Mouse (Mus musculus) limb, embryonic 10.5 days (tissue): Measurements from ENCODE around the gene P2rx1. TPM values are rescaled to one million over a fixed set of nuclear protein-coding genes. Genes with fewer than 3 reads are reported as not detected.

Source experiments
- DNase-seq: peaks from one replicate; pipeline ENCODE4 v3.0.0-alpha.2; 2017; ENCODE audit warnings: low spot score
- H3K27ac ChIP-seq: fragments of 300-500 bp; sonication (generic); 2 replicates; pipeline ENCODE4 v1.5.1; 2016; ENCODE audit warnings: mild to moderate bottlenecking
- H3K27me3 ChIP-seq: fragments of 300-500 bp; sonication (generic); 2 replicates; pipeline ENCODE4 v1.6.1; 2016; ENCODE audit warnings: low read depth, mild to moderate bottlenecking; ENCODE audit not compliant: poor library complexity, severe bottlenecking
- H3K36me3 ChIP-seq: fragments of 300-500 bp; sonication (generic); 2 replicates; pipeline ENCODE4 v1.6.1; 2016; ENCODE audit warnings: mild to moderate bottlenecking, moderate library complexity
- H3K4me1 ChIP-seq: fragments of 300-500 bp; sonication (generic); 2 replicates; pipeline ENCODE4 v1.6.1; 2016
- H3K4me3 ChIP-seq: fragments of 300-500 bp; sonication (generic); 2 replicates; pipeline ENCODE4 v1.5.1; 2016; ENCODE audit warnings: mild to moderate bottlenecking, moderate library complexity
- H3K9me3 ChIP-seq: fragments of 300-500 bp; sonication (generic); replicated peaks from 2 replicates; pipeline ENCODE4 v1.6.1; 2016; ENCODE audit warnings: mild to moderate bottlenecking
- WGBS: fragments of 180-500 bp; shearing (Covaris S2); methylation state at CpG from one replicate; pipeline ENCODE4 v1.1.7; 2016; 5-methylcytosine and 5-hydroxymethylcytosine counted together
- polyA plus RNA-seq: library from polyadenylated mRNA; unstranded; fragments of >200 nt; fragmentation: Nextera tagmentation; extraction: Ambion mirVana; gene quantifications from 2 replicates; pipeline ENCODE4 v1.2.1, GENCODE M21; 2016

Gene P2rx1
- polyA plus RNA-seq, 1 experiment from 2014 or later = 0.84 TPM

- no peaks in the 10 kb centered on the region for H3K9me3 ChIP-seq
- no peak for DNase-seq
- peaks cover 17% of the 10 kb centered on the region for H3K4me1 ChIP-seq
- H3K4me3 ChIP-seq = no peak overlapping the region
- H3K27me3 ChIP-seq = no peaks in the 10 kb centered on the region
- H3K27ac ChIP-seq = no peak overlapping the region
- H3K36me3 ChIP-seq = no peaks in the 10 kb centered on the region
- 94% methylated on average over 6 of the region's 6 CpGs for WGBS
Observed at GRCm38 (mm10) chr11:72996346-72996745, 2.6 kb upstream of the P2rx1 start.

GRCm38 (mm10) chr11:72996781-72997180 is 2.1 kb upstream of the P2rx1 start:
- Histone ChIP-seq H3K27ac (no peak overlapping the region), H3K36me3 (no peaks in the 10 kb centered on the region), H3K9me3 (no peaks in the 10 kb centered on the region), H3K4me3 (no peak overlapping the region), H3K4me1 (peaks cover 15% of the 10 kb centered on the region), H3K27me3 (no peaks in the 10 kb centered on the region)
- no peak for DNase-seq
- 80% methylated on average over 2 of the region's 2 CpGs for WGBS

- DNase-seq = no peak
- no peaks in the 10 kb centered on the region for H3K9me3 ChIP-seq
- H3K27me3 ChIP-seq = no peaks in the 10 kb centered on the region
- no peaks in the 10 kb centered on the region for H3K36me3 ChIP-seq
- peaks cover 9% of the 10 kb centered on the region for H3K4me1 ChIP-seq
- H3K27ac ChIP-seq = no peak overlapping the region
- H3K4me3 ChIP-seq = no peak overlapping the region
- WGBS = 73% methylated on average over 13 of the region's 13 CpGs
Observed at GRCm38 (mm10) chr11:72997529-72998326, 1.2 kb upstream of the P2rx1 start.

- Histone ChIP-seq H3K9me3 (no peaks in the 10 kb centered on the region), H3K36me3 (no peaks in the 10 kb centered on the region), H3K4me1 (peaks cover 9% of the 10 kb centered on the region), H3K27ac (no peak overlapping the region), H3K4me3 (no peak overlapping the region), H3K27me3 (no peaks in the 10 kb centered on the region)
- peak; percentile 66 for DNase-seq
- 16% methylated on average over 6 of the region's 6 CpGs for WGBS
Observed at GRCm38 (mm10) chr11:73001029-73001428, 2.1 kb downstream of the P2rx1 start.

GRCm38 (mm10) chr11:73006377-73006776 is 7.5 kb downstream of the P2rx1 start:
- DNase-seq = peak; percentile 69
- H3K27ac ChIP-seq = no peak overlapping the region
- H3K36me3 ChIP-seq = no peaks in the 10 kb centered on the region
- H3K9me3 ChIP-seq = no peaks in the 10 kb centered on the region
- 9% methylated on average over 2 of the region's 2 CpGs for WGBS
- no peaks in the 10 kb centered on the region for H3K4me1 ChIP-seq
- no peak overlapping the region for H3K4me3 ChIP-seq
- H3K27me3 ChIP-seq = peaks cover 27% of the 10 kb centered on the region

GRCm38 (mm10) chr11:73007113-73007512 is 8.2 kb downstream of the P2rx1 start:
- H3K27me3 ChIP-seq = peaks cover 27% of the 10 kb centered on the region
- no peaks in the 10 kb centered on the region for H3K36me3 ChIP-seq
- H3K9me3 ChIP-seq = no peaks in the 10 kb centered on the region
- no peak overlapping the region for H3K4me3 ChIP-seq
- H3K27ac ChIP-seq = no peak overlapping the region
- no peak for DNase-seq
- no peaks in the 10 kb centered on the region for H3K4me1 ChIP-seq
- 87% methylated on average over 3 of the region's 3 CpGs for WGBS

GRCm38 (mm10) chr11:73007698-73008481 is 9.0 kb downstream of the P2rx1 start:
- Histone ChIP-seq H3K36me3 (no peaks in the 10 kb centered on the region), H3K4me1 (no peaks in the 10 kb centered on the region), H3K9me3 (no peaks in the 10 kb centered on the region), H3K27ac (no peak overlapping the region), H3K4me3 (no peak overlapping the region), H3K27me3 (peaks cover 27% of the 10 kb centered on the region)
- DNase-seq = peak; percentile 67
- 68% methylated on average over 11 of the region's 11 CpGs for WGBS

- H3K4me1 ChIP-seq = no peaks in the 10 kb centered on the region
- no peak for DNase-seq
- WGBS = 55% methylated on average over 2 of the region's 2 CpGs
- H3K27ac ChIP-seq = no peak overlapping the region
- H3K9me3 ChIP-seq = no peaks in the 10 kb centered on the region
- no peak overlapping the region for H3K4me3 ChIP-seq
- H3K36me3 ChIP-seq = no peaks in the 10 kb centered on the region
- H3K27me3 ChIP-seq = peaks cover 28% of the 10 kb centered on the region
Observed at GRCm38 (mm10) chr11:73008826-73009225, 9.9 kb downstream of the P2rx1 start.

- Histone ChIP-seq H3K27ac (no peak overlapping the region), H3K9me3 (no peaks in the 10 kb centered on the region), H3K36me3 (no peaks in the 10 kb centered on the region), H3K27me3 (peaks cover 32% of the 10 kb centered on the region), H3K4me3 (no peak overlapping the region), H3K4me1 (no peaks in the 10 kb centered on the region)
- DNase-seq = no peak
- WGBS = 52% methylated on average over 13 of the region's 13 CpGs
Observed at GRCm38 (mm10) chr11:73009531-73010274, 10.8 kb downstream of the P2rx1 start.

GRCm38 (mm10) chr11:73013981-73014380 is 15.1 kb downstream of the P2rx1 start:
- Histone ChIP-seq H3K4me1 (peaks cover 3% of the 10 kb centered on the region), H3K36me3 (no peaks in the 10 kb centered on the region), H3K9me3 (no peaks in the 10 kb centered on the region), H3K27me3 (peaks cover 44% of the 10 kb centered on the region), H3K27ac (no peak overlapping the region), H3K4me3 (no peak overlapping the region)
- WGBS = 67% methylated on average over 5 of the region's 5 CpGs
- no peak for DNase-seq

GRCm38 (mm10) chr11:73014831-73015344 is 16.0 kb downstream of the P2rx1 start:
- no peaks in the 10 kb centered on the region for H3K36me3 ChIP-seq
- H3K9me3 ChIP-seq = no peaks in the 10 kb centered on the region
- H3K4me3 ChIP-seq = no peak overlapping the region
- DNase-seq = no peak
- peaks cover 45% of the 10 kb centered on the region for H3K27me3 ChIP-seq
- no peak overlapping the region for H3K27ac ChIP-seq
- peaks cover 12% of the 10 kb centered on the region for H3K4me1 ChIP-seq
- WGBS = 93% methylated on average over 4 of the region's 4 CpGs

GRCm38 (mm10) chr11:73015391-73016102 is 16.6 kb downstream of the P2rx1 start:
- Histone ChIP-seq H3K9me3 (no peaks in the 10 kb centered on the region), H3K4me1 (peaks cover 12% of the 10 kb centered on the region), H3K36me3 (no peaks in the 10 kb centered on the region), H3K27me3 (peaks cover 45% of the 10 kb centered on the region), H3K4me3 (no peak overlapping the region), H3K27ac (no peak overlapping the region)
- 81% methylated on average over 5 of the region's 5 CpGs for WGBS
- no peak for DNase-seq
